Mouse (Mus musculus) spleen, embryonic (tissue): ENCODE results near the gene Olfr1305.

Experiments
- CTCF ChIA-PET: fragments of 350-600 bp; sonication (Branson Sonifier 250); formaldehyde crosslinking; loops from one replicate; lab custom pipeline; 2022; lab: Charles Lee

The Olfr1305 gene

GRCm38 (mm10) chr2:111877049-111877448 is at the start of gene Olfr1305:
Gene Olfr1305, minus strand, starts transcription at chr2:111877149.
- CTCF ChIA-PET, result no interaction called here

GRCm38 (mm10) chr2:111916171-111916570 is 39.2 kb upstream of the Olfr1305 start, which contains the start of gene Olfr1306:
Gene Olfr1306, minus strand, starts transcription at chr2:111916271.
- CTCF ChIA-PET, result no interaction called here

- CTCF ChIA-PET, result no interaction called here
Measured at GRCm38 (mm10) chr2:111820240-111820639, 56.7 kb downstream of the Olfr1305 start, which contains the start of gene Olfr1303. Gene Olfr1303, minus strand, starts transcription at chr2:111820340.
